Mouse (Mus musculus): ENCODE measurements around the gene Methig1. TPM values are rescaled to one million over a fixed set of nuclear protein-coding genes. Genes with fewer than 3 reads are reported as not detected.

The Methig1 gene
- polyA plus RNA-seq (2015; fragmentation: Nextera tagmentation; extraction: Ambion mirVana) = not detected in 2 replicates

GRCm38 (mm10) chr15:100352711-100353250 lies at the start of gene Methig1, which contains the start of gene Mettl7a2:
Gene Methig1, plus strand, starts transcription at chr15:100353149.
Gene Mettl7a2, plus strand, starts transcription at chr15:100353200.

GRCm38 (mm10) chr15:100304019-100304991 lies 48.6 kb upstream of the Methig1 start, which contains the start of gene Mettl7a1:
Gene Mettl7a1, plus strand, starts transcription at chr15:100304140.

GRCm38 (mm10) chr15:100334629-100335028 lies 18.3 kb upstream of the Methig1 start, which contains the start of gene Mettl7a3:
Gene Mettl7a3, plus strand, starts transcription at chr15:100334929.

GRCm38 (mm10) chr15:100364242-100364641 lies 11.3 kb downstream of the Methig1 start, which contains the start of gene Higd1c:
Gene Higd1c, plus strand, starts transcription at chr15:100364542.

GRCm38 (mm10) chr15:100421758-100422197 lies 68.8 kb downstream of the Methig1 start, which contains the start of gene Gm5475:
Gene Gm5475, plus strand, starts transcription at chr15:100422147.

GRCm38 (mm10) chr15:100424396-100425122 lies 71.6 kb downstream of the Methig1 start, which contains the start of gene Slc11a2:
Gene Slc11a2, minus strand, starts transcription at chr15:100425072.

Other genes with a start within 250 kb of the Methig1 start
- gene Atf1, start 125.3 kb upstream of the Methig1 start, polyA plus RNA-seq (2015; fragmentation: Nextera tagmentation; extraction: Ambion mirVana) = 37.7 and 41.9 TPM in 2 replicates
- gene Tmprss12, start 72.3 kb upstream of the Methig1 start, polyA plus RNA-seq (2015; fragmentation: Nextera tagmentation; extraction: Ambion mirVana) = not detected in 2 replicates
- 3.0 and 4.1 TPM in 2 replicates for gene Mettl7a1, start 49.0 kb upstream of the Methig1 start, polyA plus RNA-seq (2015; fragmentation: Nextera tagmentation; extraction: Ambion mirVana)
- 0.09 TPM in 1 of 2 replicates, not detected in the other for gene Mettl7a3, start 18.2 kb upstream of the Methig1 start, polyA plus RNA-seq (2015; fragmentation: Nextera tagmentation; extraction: Ambion mirVana)
- gene Mettl7a2, start 51 bp downstream of the Methig1 start, polyA plus RNA-seq (2015; fragmentation: Nextera tagmentation; extraction: Ambion mirVana) = not detected in 2 replicates
- not detected in 2 replicates for gene Higd1c, start 11.4 kb downstream of the Methig1 start, polyA plus RNA-seq (2015; fragmentation: Nextera tagmentation; extraction: Ambion mirVana)
- gene Gm5475, start 69.0 kb downstream of the Methig1 start, polyA plus RNA-seq (2015; fragmentation: Nextera tagmentation; extraction: Ambion mirVana) = 0.12 TPM in 1 of 2 replicates, not detected in the other
- gene Slc11a2, start 71.9 kb downstream of the Methig1 start, polyA plus RNA-seq (2015; fragmentation: Nextera tagmentation; extraction: Ambion mirVana) = 6.4 and 10.4 TPM in 2 replicates
- 18.3 and 19.7 TPM in 2 replicates for gene Letmd1, start 115.9 kb downstream of the Methig1 start, polyA plus RNA-seq (2015; fragmentation: Nextera tagmentation; extraction: Ambion mirVana)
- 4.5 and 4.8 TPM in 2 replicates for gene Csrnp2, start 142.3 kb downstream of the Methig1 start, polyA plus RNA-seq (2015; fragmentation: Nextera tagmentation; extraction: Ambion mirVana)
- gene Tfcp2, start 198.9 kb downstream of the Methig1 start, polyA plus RNA-seq (2015; fragmentation: Nextera tagmentation; extraction: Ambion mirVana) = 11.4 and 14.0 TPM in 2 replicates
- gene Pou6f1, start 246.8 kb downstream of the Methig1 start, polyA plus RNA-seq (2015; fragmentation: Nextera tagmentation; extraction: Ambion mirVana) = 2.5 and 3.0 TPM in 2 replicates